ENCODE assay signal across 8 mouse cellular contexts in genomic region chr3:95668589-95669308, GRCm38 (mm10). TPM values are rescaled to one million over a fixed set of nuclear protein-coding genes. Genes with fewer than 3 reads are reported as not detected.
A peak's percentile ranks its signal among the peaks of the same experiment; 100 is the strongest.
DNase-seq lines count a peak whose midpoint lies in the region; ATAC-seq and TF ChIP-seq lines count a peak whose summit lies in the region.

No protein-coding gene starts in this region.

- H3K36me3 ChIP-seq in E14TG2a.4 (ENCODE audit: insufficient read depth, low read length), result peaks cover 75% of the 10 kb centered on the region
- H3K36me3 ChIP-seq in heart, embryonic 14.5 days (ENCODE audit: control insufficient read depth, insufficient read depth, low read length), result peaks cover 41% of the 10 kb centered on the region
- peaks cover 11% of the 10 kb centered on the region for H3K36me3 ChIP-seq in liver, postnatal 0 days (replicated peaks; ENCODE audit: insufficient read depth, low read length)

- H3K4me1 ChIP-seq in E14TG2a.4 (replicated peaks; ENCODE audit: low read depth, low read length), result peaks cover 96% of the 10 kb centered on the region
- peaks cover 50 to 73% of the 10 kb centered on the region in 2 experiments for H3K4me1 ChIP-seq in heart, embryonic 14.5 days (ENCODE audit: control insufficient read depth in 2 of 2, insufficient read depth in 2 of 2, low read length in 2 of 2)
- H3K4me1 ChIP-seq in liver, postnatal 0 days (ENCODE audit: insufficient read depth), result peaks cover 74% of the 10 kb centered on the region

- no peak for TF ChIP-seq CTCF in E14TG2a.4 (conservative IDR thresholded peaks at IDR 0.05; ENCODE audit: low read length)
- TF ChIP-seq CTCF in liver, postnatal 0 days (IDR thresholded peaks at IDR 0.05; ENCODE audit: low read depth), result no peak

- WGBS in heart, embryonic 14.5 days, result 87% methylated on average over 7 of the region's 7 CpGs
- 37% methylated on average over 7 of the region's 7 CpGs for WGBS in liver, postnatal 0 days (ENCODE audit: insufficient replicate concordance)

- DNase-seq in kidney, adult 18-20 months, result peak; percentile 55
- DNase-seq in kidney, adult 11 months, result no peak
- DNase-seq in liver, postnatal 0 days, result no peak
- peak; percentile 75 to 86 for DNase-seq in thymus, postnatal 36 days
- no peak for DNase-seq in gastrocnemius, postnatal 4 days (ENCODE audit: low spot score in 2 of 2)
- DNase-seq in urinary bladder, postnatal 10 days (ENCODE audit: low spot score), result no peak

- H3K4me3 ChIP-seq in E14TG2a.4 (replicated peaks; ENCODE audit: low read length), result peak overlapping the region; percentile 60
- H3K4me3 ChIP-seq in heart, embryonic 14.5 days (ENCODE audit: control insufficient read depth in 1 of 2, insufficient read depth in 1 of 2, low read depth in 1 of 2, low read length in 2 of 2), result no peak overlapping the region
- H3K4me3 ChIP-seq in liver, postnatal 0 days (ENCODE audit: low read depth, low read length), result no peak overlapping the region

- no peak for TF ChIP-seq EP300 in liver, postnatal 0 days (IDR thresholded peaks at IDR 0.05; ENCODE audit: low read depth)

- H3K9ac ChIP-seq in heart, embryonic 14.5 days (ENCODE audit: low read length), result peak overlapping the region; percentile 67; the same call in 1 of the 2 replicates
- peak overlapping the region; percentile 39 for H3K9ac ChIP-seq in liver, postnatal 0 days (replicated peaks)

- H3K27ac ChIP-seq in heart, embryonic 14.5 days (replicated peaks in 1 of 2; ENCODE audit: control insufficient read depth in 1 of 2, insufficient read depth in 1 of 2, low read depth in 2 of 2, low read length in 2 of 2), result peak overlapping the region; percentile 85 to 94
- H3K27ac ChIP-seq in liver, postnatal 0 days (ENCODE audit: low read depth), result peak overlapping the region; percentile 91

- H3K9me3 ChIP-seq in E14TG2a.4 (ENCODE audit: low read length), result no peaks in the 10 kb centered on the region
- H3K9me3 ChIP-seq in heart, embryonic 14.5 days (ENCODE audit: control insufficient read depth, low read length), result no peaks in the 10 kb centered on the region
- no peaks in the 10 kb centered on the region for H3K9me3 ChIP-seq in liver, postnatal 0 days (ENCODE audit: low read length)

- no peak for ATAC-seq in heart, embryonic 14.5 days (ENCODE audit: insufficient number of reproducible peaks, insufficient read depth, low FRiP score, low read depth)
- peak; percentile 14; the same call in 1 of the 2 replicates for ATAC-seq in liver, postnatal 0 days

- peak overlapping the region; percentile 47; the same call in 1 of the 2 replicates for H3K4me2 ChIP-seq in heart, embryonic 14.5 days (ENCODE audit: low read length)
- H3K4me2 ChIP-seq in liver, postnatal 0 days (ENCODE audit: low read depth, low read length), result peak overlapping the region; percentile 44

- no peaks in the 10 kb centered on the region for H3K27me3 ChIP-seq in E14TG2a.4 (ENCODE audit: insufficient read depth, low read length)
- no peaks in the 10 kb centered on the region for H3K27me3 ChIP-seq in heart, embryonic 14.5 days (ENCODE audit: control insufficient read depth, insufficient read depth, low read length)
- H3K27me3 ChIP-seq in liver, postnatal 0 days (ENCODE audit: insufficient read depth, low read length), result no peaks in the 10 kb centered on the region

RNA-seq across cellular contexts. Expression of gene Mcl1, which starts 10.2 kb away (rescaled TPM):
- polyA plus RNA-seq in heart, embryonic 14.5 days (2014; fragmentation: Nextera tagmentation; extraction: Ambion mirVana), result 54.3 and 57.2 TPM in 2 replicates
- polyA plus RNA-seq in liver, postnatal 0 days (2015; fragmentation: Nextera tagmentation; extraction: Ambion mirVana), result 36.2 and 38.2 TPM in 2 replicates
- 100 to 1,000 TPM in 1 of 2 experiments, 10 to 100 TPM in 1; 90.6 to 107 TPM for total RNA-seq in gastrocnemius, postnatal 4 days (2021)

RNA-seq across cellular contexts. Expression of gene Adamtsl4, which starts 19.0 kb away (rescaled TPM):
- polyA plus RNA-seq in heart, embryonic 14.5 days (2014; fragmentation: Nextera tagmentation; extraction: Ambion mirVana), result 6.3 and 7.0 TPM in 2 replicates
- 2.5 and 2.6 TPM in 2 replicates for polyA plus RNA-seq in liver, postnatal 0 days (2015; fragmentation: Nextera tagmentation; extraction: Ambion mirVana)
- 10 to 100 TPM; 28.2 to 36.2 TPM for total RNA-seq in gastrocnemius, postnatal 4 days (2021)

RNA-seq across cellular contexts. Expression of gene Ensa, which starts 44.0 kb away (rescaled TPM):
- polyA plus RNA-seq in heart, embryonic 14.5 days (2014; fragmentation: Nextera tagmentation; extraction: Ambion mirVana), result 47.4 and 51.1 TPM in 2 replicates
- 20.1 and 23.9 TPM in 2 replicates for polyA plus RNA-seq in liver, postnatal 0 days (2015; fragmentation: Nextera tagmentation; extraction: Ambion mirVana)
- 10 to 100 TPM; 74.3 to 79.9 TPM for total RNA-seq in gastrocnemius, postnatal 4 days (2021)

Comparison
In these comparisons a context has a peak if more than half of its experiments do, and no peak if none do; other contexts are left out.
1. DNase-seq: peak in kidney, adult 18-20 months (single experiment) and thymus, postnatal 36 days (2 of 2); none in kidney, adult 11 months (single experiment), liver, postnatal 0 days (single experiment), gastrocnemius, postnatal 4 days (0 of 2) and urinary bladder, postnatal 10 days (single experiment).